Comparison of ENCODE assay signal across 8 mouse cellular contexts in the genomic region with DNA sequence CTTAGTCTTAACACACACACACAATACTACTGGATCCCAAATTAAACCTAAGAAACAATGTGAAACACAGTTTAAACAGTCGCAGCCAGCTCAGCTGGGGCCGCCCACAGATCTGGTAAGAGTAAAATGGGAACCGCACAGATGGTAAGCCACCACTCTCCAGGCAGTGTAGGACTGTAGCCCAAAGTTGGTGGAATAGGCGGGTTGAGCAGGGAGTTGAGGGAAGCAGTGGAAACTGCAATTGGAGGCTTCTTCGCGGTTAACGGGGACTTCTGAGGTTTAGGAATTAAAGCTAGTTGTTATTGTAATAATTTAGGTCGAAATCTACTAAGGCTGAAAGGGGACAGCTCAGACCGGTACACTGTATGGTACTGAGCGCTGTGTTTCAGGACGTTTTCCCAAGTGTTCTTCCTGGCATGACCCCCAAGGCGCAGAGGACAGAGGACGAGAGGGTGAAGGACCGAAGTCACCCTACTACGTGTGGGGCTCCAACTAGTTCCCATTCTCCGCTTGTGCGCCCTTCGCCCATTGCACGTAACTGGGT. TPM values are rescaled to one million over a fixed set of nuclear protein-coding genes. Genes with fewer than 3 reads are reported as not detected.
DNase-seq lines count a peak whose midpoint lies in the region; ATAC-seq and TF ChIP-seq lines count a peak whose summit lies in the region.

No protein-coding gene starts in this region.

- no peaks in the 10 kb centered on the region for H3K9me3 ChIP-seq in lung, embryonic 16.5 days (ENCODE audit: control insufficient read depth, low read length)
- no peaks in the 10 kb centered on the region for H3K9me3 ChIP-seq in liver, postnatal 0 days (ENCODE audit: low read length)

- no peak for TF ChIP-seq CTCF in liver, postnatal 0 days (IDR thresholded peaks at IDR 0.05; ENCODE audit: low read depth)

- H3K4me1 ChIP-seq in lung, embryonic 16.5 days (replicated peaks; ENCODE audit: control insufficient read depth, insufficient read depth, low read length): peaks cover 3% of the 10 kb centered on the region; the same call in 1 of the 2 replicates
- H3K4me1 ChIP-seq in liver, postnatal 0 days (ENCODE audit: insufficient read depth): peaks cover 31% of the 10 kb centered on the region

- peak overlapping the region; percentile 74 for H3K9ac ChIP-seq in lung, embryonic 16.5 days (ENCODE audit: low read length)
- peak overlapping the region; percentile 76 for H3K9ac ChIP-seq in liver, postnatal 0 days (replicated peaks)

- no peak for TF ChIP-seq EP300 in liver, postnatal 0 days (IDR thresholded peaks at IDR 0.05; ENCODE audit: low read depth)

- peak overlapping the region; percentile 43 for H3K27ac ChIP-seq in lung, embryonic 16.5 days (ENCODE audit: low read length)
- H3K27ac ChIP-seq in liver, postnatal 0 days (ENCODE audit: low read depth): peak overlapping the region; percentile 86

- no peaks in the 10 kb centered on the region for H3K36me3 ChIP-seq in lung, embryonic 16.5 days (ENCODE audit: control insufficient read depth, insufficient read depth, low read length)
- H3K36me3 ChIP-seq in liver, postnatal 0 days (replicated peaks; ENCODE audit: insufficient read depth, low read length): peaks cover 6% of the 10 kb centered on the region; the same call in 1 of the 2 replicates
- H3K36me3 ChIP-seq in splenic B cell, adult 2 months (ENCODE audit: control insufficient read depth, insufficient read depth, low read length, poor library complexity, severe bottlenecking): no peaks in the 10 kb centered on the region

- H3K4me2 ChIP-seq in lung, embryonic 16.5 days (ENCODE audit: low read depth, low read length): peak overlapping the region; percentile 60
- H3K4me2 ChIP-seq in liver, postnatal 0 days (ENCODE audit: low read depth, low read length): peak overlapping the region; percentile 77

- no peak for DNase-seq in lung, postnatal 36 days
- peak; percentile 92 for DNase-seq in brain, adult 2 months (ENCODE audit: low read depth, low spot score)
- peak; percentile 72 for DNase-seq in layer of hippocampus, adult 9-10 months (ENCODE audit: low spot score)
- DNase-seq in liver, postnatal 0 days: no peak
- peak; percentile 10 for DNase-seq in splenic B cell, adult 2 months (ENCODE audit: low read depth, low spot score)
- no peak for DNase-seq in spleen, adult 18-20 months

- ATAC-seq in lung, embryonic 16.5 days (ENCODE audit: low read depth): peak; percentile 77
- ATAC-seq in frontal cortex, adult (ENCODE audit: low TSS enrichment): peak; percentile 87
- peak; percentile 57 for ATAC-seq in liver, postnatal 0 days

- WGBS in lung, embryonic 16.5 days: under 1% methylated on average over 19 of the region's 19 CpGs
- WGBS in liver, postnatal 0 days (ENCODE audit: insufficient replicate concordance): under 1% methylated on average over 19 of the region's 19 CpGs

- H3K27me3 ChIP-seq in lung, embryonic 16.5 days (ENCODE audit: control insufficient read depth, insufficient read depth, low read depth, low read length): no peaks in the 10 kb centered on the region
- no peaks in the 10 kb centered on the region for H3K27me3 ChIP-seq in liver, postnatal 0 days (ENCODE audit: insufficient read depth, low read length)
- H3K27me3 ChIP-seq in splenic B cell, adult 2 months (ENCODE audit: control insufficient read depth, insufficient read depth, low read length, poor library complexity, severe bottlenecking): no peaks in the 10 kb centered on the region

- peak overlapping the region; percentile 67 for H3K4me3 ChIP-seq in lung, embryonic 16.5 days (ENCODE audit: low read length)
- peak overlapping the region; percentile 79 for H3K4me3 ChIP-seq in liver, postnatal 0 days (ENCODE audit: low read depth, low read length)

RNA-seq across cellular contexts. Expression of a gene that starts 0.6 kb away (rescaled TPM):
- 16.6 and 19.5 TPM in 2 replicates for polyA plus RNA-seq in lung, embryonic 16.5 days (2015; fragmentation: Nextera tagmentation; extraction: Ambion mirVana)
- 13.9 and 16.0 TPM in 2 replicates for polyA plus RNA-seq in liver, postnatal 0 days (2015; fragmentation: Nextera tagmentation; extraction: Ambion mirVana)

RNA-seq across cellular contexts. Expression of a gene that starts 24.5 kb away (rescaled TPM):
- 35.3 and 37.7 TPM in 2 replicates for polyA plus RNA-seq in lung, embryonic 16.5 days (2015; fragmentation: Nextera tagmentation; extraction: Ambion mirVana)
- 23.9 and 25.5 TPM in 2 replicates for polyA plus RNA-seq in liver, postnatal 0 days (2015; fragmentation: Nextera tagmentation; extraction: Ambion mirVana)

Comparison
In these comparisons a context has a peak if more than half of its experiments do, and no peak if none do; other contexts are left out.
1. DNase-seq: peak in brain, adult 2 months (single experiment), layer of hippocampus, adult 9-10 months (single experiment) and splenic B cell, adult 2 months (single experiment); none in lung, postnatal 36 days (single experiment), liver, postnatal 0 days (single experiment) and spleen, adult 18-20 months (0 of 2).
2. Peak in every context shown above with its lines, with median percentiles within 50 percentile points of each other: ATAC-seq.